Mouse (Mus musculus): ENCODE measurements around the gene Mgat3. TPM values are rescaled to one million over a fixed set of nuclear protein-coding genes. Genes with fewer than 3 reads are reported as not detected.

Gene Mgat3
- polyA plus RNA-seq, 1 experiment from 2014 or later = 12.3 TPM

DNA sequence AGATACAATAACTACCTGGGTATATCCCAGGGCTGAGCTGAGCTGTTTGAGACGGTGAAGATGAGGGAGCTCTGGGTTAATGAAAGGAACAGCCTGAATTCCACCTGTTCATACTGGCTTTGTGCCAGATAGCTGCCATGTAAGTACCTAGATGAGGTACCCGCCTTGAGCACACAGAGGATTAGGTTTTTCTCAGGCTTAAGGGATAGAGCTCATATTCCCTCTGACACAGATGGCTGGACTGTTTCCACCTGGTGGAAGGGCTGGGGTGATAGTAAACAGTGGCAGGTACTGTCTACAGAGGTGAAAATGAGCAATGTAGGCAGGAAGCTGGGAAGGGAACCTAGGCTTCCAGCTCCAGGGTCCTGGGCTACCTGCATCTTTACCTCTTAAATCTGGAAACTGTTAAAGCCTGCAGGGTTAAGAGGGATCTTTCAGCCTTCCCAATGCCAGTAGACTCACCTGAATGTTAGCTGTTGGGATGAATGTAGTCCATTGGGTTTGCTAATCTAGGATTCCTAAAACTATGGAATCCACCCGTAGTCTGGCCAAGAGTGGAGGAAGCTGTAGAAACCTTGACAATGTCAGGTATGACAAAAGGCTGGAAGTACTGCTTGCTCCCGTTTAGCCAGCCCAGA is 84.2 kb downstream of the Mgat3 start:
- Histone ChIP-seq H3K27ac (peak overlapping the region; percentile 98), H3K36me3 (peaks cover 45% of the 10 kb centered on the region), H3K9me3 (no peaks in the 10 kb centered on the region), H3K4me2 (replicated peaks) (peak overlapping the region; percentile 98), H3K4me3 (replicated peaks) (peak overlapping the region; percentile 100), H3K4me1 (replicated peaks) (peaks cover 42% of the 10 kb centered on the region), H3K27me3 (no peaks in the 10 kb centered on the region), H3K9ac (replicated peaks) (peak overlapping the region; percentile 100; the same call in 1 of the 2 replicates)
- ATAC-seq = no peak
- 30% methylated on average over 4 of the region's 4 CpGs for WGBS

DNA sequence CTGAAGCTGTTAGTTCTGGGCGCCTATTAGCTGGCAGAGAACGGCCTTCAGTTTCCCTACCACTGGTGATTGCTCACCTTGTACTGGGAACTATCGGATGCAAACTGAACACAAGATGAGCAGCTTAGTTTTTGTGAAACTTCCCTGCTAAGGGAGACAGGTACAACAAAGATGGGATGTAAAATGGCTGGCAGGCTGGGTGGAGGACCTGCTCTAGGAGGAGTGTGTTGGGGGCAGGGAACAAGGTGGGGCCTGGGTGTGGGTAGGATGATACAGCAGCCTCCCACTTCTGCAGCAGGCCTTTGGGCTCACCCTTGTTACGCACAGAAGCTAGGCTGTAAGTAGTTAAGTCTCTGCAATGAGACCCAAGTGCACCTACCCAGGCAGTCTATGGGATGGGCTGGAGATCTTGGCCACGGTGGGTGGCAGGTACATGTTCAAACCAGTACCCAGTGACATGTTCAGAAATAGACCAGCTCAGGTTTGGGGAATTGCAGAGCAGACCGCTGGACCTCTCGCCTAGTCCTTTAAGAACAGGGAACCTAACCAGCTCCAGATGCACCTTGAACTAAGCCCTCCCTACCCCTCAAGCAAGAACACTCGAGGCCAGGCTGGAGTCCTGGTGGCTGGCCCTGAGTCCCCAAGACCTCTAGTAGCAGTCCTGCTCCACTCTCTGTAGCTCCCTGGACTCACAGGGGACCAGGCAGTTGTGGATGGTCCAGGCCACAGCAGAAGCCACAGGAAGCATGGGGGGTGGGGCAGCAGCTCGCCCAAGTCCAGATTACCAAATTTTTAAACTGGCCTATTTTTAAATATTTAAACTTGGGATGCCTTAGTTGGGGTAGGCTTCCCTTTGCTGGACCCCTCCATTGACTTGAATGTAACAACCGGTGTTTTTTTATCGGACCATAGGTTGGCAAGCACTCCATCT is 85.0 kb downstream of the Mgat3 start:
- WGBS = 66% methylated on average over 11 of the region's 11 CpGs
- Histone ChIP-seq H3K9me3 (no peaks in the 10 kb centered on the region), H3K4me1 (replicated peaks) (peaks cover 50% of the 10 kb centered on the region), H3K4me2 (replicated peaks) (peak overlapping the region; percentile 4; the same call in 1 of the 2 replicates), H3K9ac (replicated peaks) (peak overlapping the region; percentile 100; the same call in 1 of the 2 replicates), H3K27me3 (no peaks in the 10 kb centered on the region), H3K36me3 (peaks cover 45% of the 10 kb centered on the region), H3K4me3 (replicated peaks) (0 out of 2 replicates have a peak overlapping the region, but pooled peaks have one; percentile 7), H3K27ac (peak overlapping the region; percentile 98)
- ATAC-seq = no peak

DNA sequence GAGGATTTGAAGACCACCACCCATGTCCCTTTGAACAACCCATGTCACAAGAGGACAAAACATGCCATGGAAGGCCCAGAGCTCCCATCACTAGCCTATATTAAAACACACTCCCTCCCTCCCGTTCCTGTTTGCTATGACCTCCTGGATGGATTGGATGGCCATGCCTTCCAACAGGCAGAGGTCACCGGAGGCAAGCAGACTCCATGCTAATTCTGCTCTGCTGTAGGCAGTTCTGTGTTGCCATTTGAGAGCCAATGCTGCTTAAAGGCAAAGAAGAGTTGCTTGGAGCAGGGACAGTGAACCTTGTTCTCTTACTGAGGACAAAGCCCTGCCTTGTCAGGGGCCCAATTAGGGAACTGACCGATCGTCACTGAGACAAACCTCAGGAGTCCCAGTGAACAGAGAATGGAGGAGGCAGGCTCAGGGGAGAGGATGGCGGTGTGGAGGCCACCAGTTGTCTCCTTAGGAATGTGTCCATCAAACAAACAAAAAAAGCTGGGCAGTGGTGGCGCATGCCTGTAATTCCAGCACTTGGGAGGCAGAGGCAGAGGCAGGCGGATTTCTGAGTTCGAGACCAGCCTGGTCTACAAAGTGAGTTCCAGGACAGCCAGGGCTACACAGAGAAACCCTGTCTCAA is 86.0 kb downstream of the Mgat3 start:
- H3K4me1 ChIP-seq (replicated peaks) = peaks cover 43% of the 10 kb centered on the region
- WGBS = 73% methylated on average over 8 of the region's 8 CpGs

DNA sequence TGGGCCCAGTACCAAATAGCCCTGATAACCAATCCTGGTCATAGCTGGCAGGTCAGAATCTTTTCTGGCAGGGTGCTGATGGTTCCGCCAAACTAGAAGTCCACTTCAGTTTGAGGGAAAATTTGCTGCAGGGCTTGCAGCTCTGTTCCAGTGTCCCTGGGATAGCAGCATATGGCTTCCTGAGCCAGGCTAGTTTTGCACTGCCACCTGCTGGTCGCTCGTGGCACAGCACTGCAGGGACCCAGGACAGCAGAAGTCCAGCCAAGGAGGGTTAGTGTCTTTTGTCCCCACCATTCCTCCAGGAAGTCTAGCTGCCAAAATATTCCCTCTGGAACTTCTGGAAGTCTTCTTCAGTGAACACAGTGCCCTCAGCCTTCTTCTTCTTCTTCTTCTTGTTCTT is 87.2 kb downstream of the Mgat3 start:
- Histone ChIP-seq H3K4me3 (replicated peaks) (no peak overlapping the region), H3K36me3 (peaks cover 45% of the 10 kb centered on the region), H3K9me3 (no peaks in the 10 kb centered on the region), H3K27ac (no peak overlapping the region; the same call in 1 of the 2 replicates), H3K27me3 (no peaks in the 10 kb centered on the region), H3K4me1 (replicated peaks) (peaks cover 45% of the 10 kb centered on the region), H3K4me2 (replicated peaks) (no peak overlapping the region), H3K9ac (replicated peaks) (no peak overlapping the region)
- 13% methylated on average over 3 of the region's 3 CpGs for WGBS
- no peak for ATAC-seq

More for the DNA sequence above, 86.0 kb downstream of the Mgat3 start:
- no peak for ATAC-seq
- Histone ChIP-seq H3K27me3 (no peaks in the 10 kb centered on the region), H3K4me3 (replicated peaks) (no peak overlapping the region), H3K27ac (peak overlapping the region; percentile 60), H3K9ac (replicated peaks) (no peak overlapping the region), H3K36me3 (peaks cover 45% of the 10 kb centered on the region), H3K4me2 (replicated peaks) (no peak overlapping the region), H3K9me3 (no peaks in the 10 kb centered on the region)

DNA sequence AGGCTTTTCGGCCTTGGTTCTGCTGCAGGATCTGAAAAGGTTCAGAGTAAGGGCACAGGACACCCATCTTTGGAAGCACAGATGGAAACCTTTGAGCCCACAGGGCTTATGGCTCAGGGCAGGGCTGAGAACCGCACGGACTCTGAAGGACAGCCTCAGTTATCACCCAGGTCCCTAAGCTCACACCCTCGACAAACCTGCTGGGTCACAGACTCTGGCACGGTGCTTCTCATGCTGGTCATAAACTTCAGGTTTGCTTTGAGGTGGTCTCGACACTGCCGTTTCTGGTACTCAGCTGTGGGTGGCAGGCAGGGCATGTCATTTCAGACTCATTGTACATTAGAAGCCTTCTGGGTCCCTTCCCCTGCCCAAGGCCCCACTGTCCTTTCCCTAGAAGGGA is 87.6 kb downstream of the Mgat3 start:
- H3K27ac ChIP-seq = no peak overlapping the region
- peaks cover 45% of the 10 kb centered on the region for H3K4me1 ChIP-seq (replicated peaks)
- no peak overlapping the region for H3K4me3 ChIP-seq (replicated peaks)
- H3K4me2 ChIP-seq (replicated peaks) = no peak overlapping the region
- no peak overlapping the region for H3K9ac ChIP-seq (replicated peaks)
- no peak for ATAC-seq
- H3K36me3 ChIP-seq = peaks cover 45% of the 10 kb centered on the region
- WGBS = 85% methylated on average over 7 of the region's 7 CpGs
- no peaks in the 10 kb centered on the region for H3K27me3 ChIP-seq
- H3K9me3 ChIP-seq = no peaks in the 10 kb centered on the region

DNA sequence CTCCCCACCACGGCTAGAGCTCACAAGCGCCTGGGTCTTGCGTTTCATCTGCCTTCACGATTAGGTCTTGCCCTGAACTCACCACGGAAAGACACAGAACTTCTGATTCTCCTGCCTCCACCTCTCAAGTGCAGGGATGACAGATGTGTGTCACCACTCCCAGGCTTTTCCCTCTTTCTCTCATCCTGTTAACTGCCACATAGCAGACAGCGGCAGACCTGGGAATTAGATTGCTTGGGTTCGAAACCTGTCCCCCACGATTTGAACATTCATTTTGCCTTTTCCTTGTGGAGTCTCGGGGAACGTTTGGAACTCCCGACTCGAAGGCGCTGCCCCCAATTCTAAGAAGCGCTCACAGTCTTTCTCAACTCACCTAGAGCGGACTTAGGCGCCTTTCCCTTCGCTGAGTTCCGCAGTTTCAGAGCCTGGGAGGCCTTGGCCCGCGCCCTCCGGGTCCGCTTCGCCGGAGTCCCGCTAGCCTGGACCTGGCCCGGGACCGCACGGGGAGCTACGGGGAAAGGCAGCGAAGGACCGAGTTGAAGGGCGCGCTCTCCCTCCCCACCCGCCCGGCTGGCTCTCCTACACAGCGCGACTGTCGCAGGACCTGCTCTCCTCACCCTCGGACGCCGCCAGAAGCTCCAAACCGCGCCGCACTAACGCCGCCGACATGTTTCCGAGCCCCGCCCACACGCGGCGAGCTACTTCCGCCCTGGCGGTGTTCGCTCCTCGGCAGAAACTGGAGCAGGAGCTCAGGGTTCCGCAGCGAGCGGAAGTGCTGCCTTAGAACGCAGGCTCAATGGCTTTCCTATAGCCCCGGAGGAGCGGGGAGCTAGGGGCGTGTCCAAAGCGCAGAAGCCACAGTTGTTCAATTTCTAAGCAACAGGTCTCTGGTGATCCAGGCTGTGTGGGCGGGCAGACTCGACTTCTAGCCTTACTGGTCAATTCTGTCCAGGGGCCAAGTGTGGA is 90.4 kb downstream of the Mgat3 start, which contains the start of gene Rps19bp1:
Gene Rps19bp1 (minus strand): TSS at position 706 of the 966 bp plus-strand sequence.
- Histone ChIP-seq H3K4me1 (replicated peaks) (peaks cover 19% of the 10 kb centered on the region), H3K9me3 (no peaks in the 10 kb centered on the region), H3K27ac (peak within 1 kb of the TSS; percentile 64), H3K4me2 (replicated peaks) (peak within 1 kb of the TSS; percentile 72), H3K27me3 (no peaks in the 10 kb centered on the region), H3K36me3 (peaks cover 18% of the 10 kb centered on the region), H3K4me3 (replicated peaks) (peak within 1 kb of the TSS; percentile 89), H3K9ac (replicated peaks) (peak within 1 kb of the TSS; percentile 89)
- 2% methylated on average over 66 of the region's 66 CpGs for WGBS
- peak; percentile 92 for ATAC-seq

Other genes with a start within 250 kb of the Mgat3 start
- 3.0 and 4.3 TPM in 2 replicates for gene Cbx7, start 202.6 kb upstream of the Mgat3 start, polyA plus RNA-seq (2015; fragmentation: Nextera tagmentation; extraction: Ambion mirVana)
- 2.1 and 2.3 TPM in 2 replicates for gene Pdgfb, start 158.7 kb upstream of the Mgat3 start, polyA plus RNA-seq (2015; fragmentation: Nextera tagmentation; extraction: Ambion mirVana)
- 20.6 and 26.2 TPM in 2 replicates for gene Syngr1, start 82.4 kb upstream of the Mgat3 start, polyA plus RNA-seq (2015; fragmentation: Nextera tagmentation; extraction: Ambion mirVana)
- 608 and 612 TPM in 2 replicates for gene Rpl3, start 81.9 kb upstream of the Mgat3 start, polyA plus RNA-seq (2015; fragmentation: Nextera tagmentation; extraction: Ambion mirVana)
- gene Tab1, start 40.6 kb upstream of the Mgat3 start, polyA plus RNA-seq (2015; fragmentation: Nextera tagmentation; extraction: Ambion mirVana) = 41.1 and 43.0 TPM in 2 replicates
- 42.2 and 43.8 TPM in 2 replicates for gene Mief1, start 60.3 kb downstream of the Mgat3 start, polyA plus RNA-seq (2015; fragmentation: Nextera tagmentation; extraction: Ambion mirVana)
- not detected in 2 replicates for gene AC140267.1, start 62.1 kb downstream of the Mgat3 start, polyA plus RNA-seq (2015; fragmentation: Nextera tagmentation; extraction: Ambion mirVana)
- gene Atf4, start 81.5 kb downstream of the Mgat3 start, polyA plus RNA-seq (2015; fragmentation: Nextera tagmentation; extraction: Ambion mirVana) = 133 and 134 TPM in 2 replicates
- gene Rps19bp1, start 90.6 kb downstream of the Mgat3 start, polyA plus RNA-seq (2015; fragmentation: Nextera tagmentation; extraction: Ambion mirVana) = 72.9 and 77.8 TPM in 2 replicates
- 0.32 and 0.50 TPM in 2 replicates for gene Cacna1i, start 113.5 kb downstream of the Mgat3 start, polyA plus RNA-seq (2015; fragmentation: Nextera tagmentation; extraction: Ambion mirVana)